Mouse (Mus musculus) bone marrow macrophage, adult 2 months (primary cell): ENCODE data around the gene Gm20388. TPM values are rescaled to one million over a fixed set of nuclear protein-coding genes. Genes with fewer than 3 reads are reported as not detected.

Source experiments
- H3K27ac ChIP-seq: 2 replicates; pipeline ENCODE4 v1.5.1; 2012; ENCODE audit warnings: low read depth, low read length; ENCODE audit not compliant: insufficient read depth
- H3K4me1 ChIP-seq: 2 replicates; pipeline ENCODE4 v1.6.1; 2012; ENCODE audit warnings: low read length; ENCODE audit not compliant: control insufficient read depth, insufficient read depth
- H3K4me3 ChIP-seq: 2 replicates; pipeline ENCODE4 v1.5.1; 2012; ENCODE audit warnings: mild to moderate bottlenecking, low read length, moderate library complexity; ENCODE audit not compliant: insufficient read depth
- CTCF ChIP-seq: IDR thresholded peaks from 2 replicates; pipeline ENCODE4 v1.5.1; 2012; ENCODE audit warnings: low read depth, mild to moderate bottlenecking, low read length, moderate library complexity
- POLR2A ChIP-seq: IDR thresholded peaks from 2 replicates; pipeline ENCODE4 v1.6.1; 2012; ENCODE audit warnings: mild to moderate bottlenecking, low read depth, low read length, borderline replicate concordance
- polyA plus RNA-seq: library from polyadenylated mRNA; stranded (reverse); fragments of >200 nt; gene quantifications from 2 replicates; pipeline ENCODE4 v1.2.4, GENCODE M21; 2012; ENCODE audit not compliant: missing spikeins, insufficient read depth, insufficient read length

Gene Gm20388
- polyA plus RNA-seq, 1 experiment: 32.7 TPM

DNA sequence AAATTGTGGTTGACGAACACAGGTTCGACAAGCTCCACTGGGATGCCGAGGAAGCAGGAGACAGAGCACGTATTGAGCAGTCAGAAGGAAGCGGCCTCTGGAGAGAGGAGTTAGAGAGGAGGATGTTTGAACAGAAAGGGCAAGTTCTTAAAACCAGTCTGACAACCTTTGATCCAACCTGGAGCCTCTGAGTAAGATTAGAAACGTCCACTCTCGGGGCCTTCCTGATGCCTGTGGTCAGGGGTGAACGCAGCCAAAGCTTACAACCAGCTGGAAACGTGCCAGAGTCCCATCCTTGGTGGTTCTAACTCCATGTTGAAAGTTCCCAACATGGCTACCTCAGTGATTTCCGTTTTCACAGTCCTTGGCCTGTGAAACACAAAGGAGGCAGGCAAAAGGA is 4202.5 kb downstream of the Gm20388 start:
- H3K4me1 ChIP-seq: no peaks in the 10 kb centered on the region
- TF ChIP-seq CTCF (no peak), POLR2A (no peak)
- no peak overlapping the region for H3K4me3 ChIP-seq

DNA sequence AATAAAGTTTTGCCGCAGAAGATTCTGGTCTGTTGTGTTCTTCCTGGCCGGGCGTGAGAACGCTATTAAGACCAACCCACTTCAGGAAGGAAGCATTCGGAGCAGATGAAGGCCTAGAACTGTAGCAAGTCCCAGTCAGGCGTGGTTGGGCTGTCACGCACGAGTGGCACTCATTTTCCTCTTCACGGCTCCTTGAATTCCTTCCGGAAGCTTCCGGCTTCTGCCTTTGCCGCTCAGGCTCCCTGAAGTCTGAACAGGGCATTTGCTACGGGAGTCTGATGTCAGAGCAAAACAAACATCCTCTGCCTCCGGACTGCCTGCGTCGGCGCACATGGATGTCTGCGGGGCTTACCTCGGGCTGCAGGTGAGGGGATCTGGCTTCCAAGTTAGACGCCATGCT is 4214.6 kb downstream of the Gm20388 start:
- no peak overlapping the region for H3K27ac ChIP-seq
- H3K4me3 ChIP-seq: no peak overlapping the region
- H3K4me1 ChIP-seq: no peaks in the 10 kb centered on the region
- TF ChIP-seq CTCF (no peak), POLR2A (no peak)

More for the DNA sequence above, 4202.5 kb downstream of the Gm20388 start:
- H3K27ac ChIP-seq: no peak overlapping the region

DNA sequence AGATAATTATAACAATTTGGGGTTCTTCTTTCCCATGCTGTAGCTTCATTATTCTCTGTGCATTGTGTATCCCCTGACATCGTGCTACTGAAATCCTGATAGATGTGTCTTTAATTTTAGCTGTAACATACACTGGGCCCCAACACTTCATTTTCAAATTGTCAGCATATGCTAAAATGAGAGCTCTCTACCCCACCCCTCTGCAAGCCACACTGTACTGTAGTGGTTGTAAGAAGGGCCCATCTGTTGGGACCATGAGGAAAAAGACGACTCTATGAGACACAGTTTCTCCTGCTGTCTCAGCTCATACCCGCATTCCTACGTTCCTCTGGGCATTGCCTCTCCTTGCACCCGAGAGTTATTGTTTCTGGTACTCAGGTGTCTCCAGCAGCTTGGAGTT is 4226.6 kb downstream of the Gm20388 start:
- H3K4me1 ChIP-seq: no peaks in the 10 kb centered on the region
- H3K4me3 ChIP-seq: no peak overlapping the region
- TF ChIP-seq POLR2A (no peak), CTCF (no peak)
- H3K27ac ChIP-seq: no peak overlapping the region

DNA sequence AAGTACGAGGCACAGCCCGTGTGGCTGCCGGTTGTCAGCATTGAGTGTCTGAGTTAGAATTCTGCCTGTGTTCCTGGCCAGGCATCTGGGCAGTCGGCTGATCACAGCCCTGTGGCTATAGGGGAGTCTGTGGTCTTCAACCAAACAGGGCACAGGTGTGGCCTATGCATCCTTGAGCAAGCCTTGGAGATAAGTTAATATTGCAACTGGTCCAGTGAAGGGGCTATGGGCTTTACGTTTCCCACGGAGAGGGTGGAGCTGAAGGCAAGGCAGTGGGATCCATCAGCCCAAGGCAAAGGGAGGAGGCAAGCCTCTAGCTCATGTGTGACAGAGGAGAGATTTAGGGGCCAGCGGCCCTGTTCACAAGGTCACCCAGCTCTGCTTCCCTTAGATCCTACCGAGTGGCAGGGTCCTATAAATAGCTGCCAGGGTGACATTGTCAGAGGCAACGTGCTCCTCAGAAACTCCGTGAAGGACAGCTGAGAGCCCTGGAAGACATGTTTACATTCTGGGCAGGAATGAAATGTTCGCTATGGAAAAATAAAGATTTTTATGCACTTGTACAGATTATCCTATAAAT is 4229.7 kb downstream of the Gm20388 start:
- Histone ChIP-seq H3K4me3 (no peak overlapping the region), H3K27ac (no peak overlapping the region), H3K4me1 (no peaks in the 10 kb centered on the region)
- TF ChIP-seq POLR2A (no peak), CTCF (no peak)

DNA sequence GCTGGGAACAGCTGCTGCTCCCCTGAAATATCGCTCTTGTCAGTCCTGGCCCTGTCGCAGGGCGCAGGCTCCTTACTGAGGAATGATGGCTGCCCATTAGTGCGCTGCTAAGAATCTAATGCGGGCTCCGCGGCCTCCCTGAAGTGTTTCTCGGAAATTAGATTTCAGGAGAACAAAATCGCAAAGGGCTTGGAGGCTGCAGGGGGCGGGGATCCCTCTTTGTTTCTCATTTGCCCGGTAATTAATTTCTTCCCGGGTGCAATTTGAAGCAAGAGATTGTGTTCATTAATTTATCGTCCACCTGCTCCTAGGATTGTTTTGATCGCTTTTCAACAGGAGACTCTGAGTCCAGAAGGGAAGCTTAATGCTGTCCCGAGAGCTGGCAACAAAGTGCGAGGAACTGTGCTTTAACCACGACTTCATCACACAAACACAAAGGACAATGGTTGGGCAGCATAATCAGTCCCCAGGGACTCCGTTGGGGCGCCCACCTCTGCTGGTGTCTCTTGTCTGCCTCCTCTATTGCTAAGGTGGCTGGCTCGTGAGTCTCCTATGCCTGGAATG is 4230.3 kb downstream of the Gm20388 start:
- Histone ChIP-seq H3K4me1 (no peaks in the 10 kb centered on the region), H3K4me3 (no peak overlapping the region), H3K27ac (no peak overlapping the region)
- TF ChIP-seq CTCF (no peak), POLR2A (no peak)

DNA sequence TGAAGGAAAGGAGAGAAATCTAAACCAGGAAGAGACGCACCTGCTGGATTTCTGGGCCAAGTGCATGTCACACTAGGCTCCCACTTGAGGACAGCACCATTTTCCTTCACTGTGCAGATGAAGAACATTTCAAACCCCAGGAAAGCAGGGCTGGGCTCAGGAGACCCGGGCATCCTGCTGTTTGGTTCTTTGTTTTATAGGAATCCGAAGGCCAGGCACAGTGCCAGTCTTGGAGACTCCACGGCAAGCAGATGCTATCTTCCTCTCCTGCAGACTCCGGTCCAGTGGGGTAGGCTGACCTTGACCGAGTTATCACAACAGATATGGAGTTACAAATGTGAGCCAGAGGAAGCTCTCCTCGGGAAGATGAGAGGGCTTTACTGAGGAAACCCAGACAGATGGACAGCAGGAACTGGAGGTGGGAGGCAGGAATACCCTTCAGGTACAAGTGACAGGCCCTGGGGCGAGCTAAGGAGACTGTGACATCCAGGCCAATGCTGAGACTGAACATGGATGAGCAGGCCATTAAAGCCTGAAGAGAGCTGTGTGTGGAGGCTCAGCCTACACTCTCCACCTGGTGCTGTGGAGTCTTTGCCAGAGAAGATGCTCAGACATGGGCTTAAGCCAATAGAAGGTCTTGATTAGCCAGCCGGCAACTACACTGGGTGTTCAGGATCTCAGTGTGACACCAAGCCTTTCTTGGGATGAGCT is 4231.2 kb downstream of the Gm20388 start:
- H3K27ac ChIP-seq: no peak overlapping the region
- TF ChIP-seq POLR2A (no peak), CTCF (no peak)
- no peaks in the 10 kb centered on the region for H3K4me1 ChIP-seq
- H3K4me3 ChIP-seq: no peak overlapping the region

DNA sequence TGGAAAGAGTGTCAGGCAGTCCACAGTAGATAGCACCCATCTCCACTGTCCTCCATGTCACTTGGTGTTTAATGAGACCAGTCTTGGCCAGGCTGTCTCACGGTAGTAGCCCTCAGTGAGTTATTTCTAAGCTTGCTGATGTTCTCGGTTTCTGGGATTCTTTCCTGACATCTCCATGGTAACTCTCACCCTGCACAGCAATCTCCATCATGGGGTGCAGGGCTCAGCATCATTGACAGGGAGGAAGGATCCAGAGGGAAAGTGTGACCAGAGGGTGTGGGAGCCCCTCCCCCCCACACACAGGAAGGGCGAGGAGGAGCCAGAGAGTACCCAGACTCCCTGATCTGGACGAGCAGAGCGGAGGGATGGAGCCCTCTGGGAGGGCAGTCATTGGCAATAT is 4232.4 kb downstream of the Gm20388 start:
- H3K4me1 ChIP-seq: no peaks in the 10 kb centered on the region
- TF ChIP-seq POLR2A: no peak
- no peak overlapping the region for H3K27ac ChIP-seq
- no peak overlapping the region for H3K4me3 ChIP-seq

DNA sequence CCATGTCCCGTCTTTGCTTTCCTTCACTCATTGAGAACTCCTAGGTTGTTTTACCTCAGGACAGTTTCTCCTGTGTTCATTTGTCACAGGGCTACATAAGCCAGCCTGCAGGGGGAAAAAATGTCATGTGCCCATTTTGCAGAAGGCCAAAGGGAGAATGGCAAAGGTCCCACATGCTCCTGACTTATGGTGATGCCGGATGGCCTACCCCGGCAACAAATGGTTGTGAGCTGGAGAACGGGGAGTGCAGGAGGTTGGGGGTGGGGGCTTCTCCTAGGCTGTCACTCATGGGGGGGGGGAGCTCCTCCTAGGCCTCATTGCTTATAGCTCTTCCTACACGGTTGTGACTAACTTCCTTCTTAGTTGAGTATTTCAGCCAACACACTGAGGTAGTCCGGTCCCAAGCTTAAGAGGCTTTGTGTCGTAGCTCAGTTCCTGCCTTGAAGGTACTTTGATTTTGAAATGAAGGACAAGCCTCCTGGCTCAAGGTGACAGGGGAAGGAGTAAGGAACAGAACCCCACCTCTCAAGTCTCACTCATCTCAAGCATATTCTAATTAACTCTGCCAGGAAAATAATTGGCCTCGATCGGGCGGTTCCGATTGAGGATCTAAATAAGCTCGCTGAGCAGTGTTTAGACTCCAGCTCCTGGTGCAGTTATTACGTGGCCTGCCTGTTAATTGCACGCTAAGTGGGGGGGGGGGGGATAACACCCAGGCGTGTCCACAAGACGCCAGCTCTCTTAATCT is 4233.4 kb downstream of the Gm20388 start:
- Histone ChIP-seq H3K4me1 (no peaks in the 10 kb centered on the region), H3K27ac (no peak overlapping the region), H3K4me3 (no peak overlapping the region)
- TF ChIP-seq CTCF: no peak

DNA sequence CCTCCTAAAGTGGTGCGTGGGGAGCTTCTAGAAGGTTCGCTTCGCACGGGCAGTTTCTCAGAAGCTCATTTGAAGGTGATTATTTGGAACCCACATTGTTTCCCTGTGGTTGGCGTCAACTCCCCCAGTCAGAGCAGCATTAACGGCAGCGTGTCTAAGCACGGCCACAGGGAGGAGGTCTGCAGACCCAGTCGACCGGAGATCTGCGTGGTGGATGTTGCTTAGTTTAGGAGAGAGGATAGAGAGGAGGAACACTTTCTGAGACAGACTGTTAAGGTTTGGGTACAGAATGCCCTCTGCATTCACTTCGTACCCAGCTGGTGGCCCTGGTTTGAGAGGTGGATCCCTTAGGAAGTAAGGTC is 4234.0 kb downstream of the Gm20388 start:
- no peak for TF ChIP-seq POLR2A
- TF ChIP-seq CTCF: no peak
- Histone ChIP-seq H3K4me1 (peaks cover 2% of the 10 kb centered on the region), H3K4me3 (no peak overlapping the region), H3K27ac (no peak overlapping the region)

DNA sequence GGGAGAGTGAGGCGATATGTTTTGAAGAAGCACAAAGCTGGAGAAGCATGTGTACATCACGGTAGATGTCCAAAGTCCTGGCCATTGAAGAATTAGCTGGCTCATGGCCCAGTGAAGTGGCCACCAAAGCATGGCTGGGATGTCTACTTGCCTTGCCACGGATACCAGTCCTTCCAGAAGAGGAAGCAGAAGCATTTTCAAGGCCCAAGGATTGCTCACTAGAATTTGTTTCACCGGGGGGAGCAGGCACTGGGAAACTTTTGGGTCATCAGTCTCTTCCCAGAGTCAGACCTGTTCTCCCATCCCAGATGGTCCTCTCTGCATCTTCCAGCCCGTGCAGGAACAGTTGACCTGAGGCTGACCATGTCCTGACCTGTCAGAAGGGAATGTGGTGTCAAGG is 4235.6 kb downstream of the Gm20388 start:
- no peak overlapping the region for H3K27ac ChIP-seq
- TF ChIP-seq CTCF: no peak
- TF ChIP-seq POLR2A: no peak
- peaks cover 13% of the 10 kb centered on the region for H3K4me1 ChIP-seq
- H3K4me3 ChIP-seq: no peak overlapping the region
